ENCODE assay signal across 13 mouse cellular contexts in genomic region chr11:40835393-40835792, GRCm38 (mm10).
"Had no signal": no experiment of that assay in that cellular context is flagged by ENCODE, and none has a peak within 500 bp of the region (broad histone marks: within the 10 kb centered on the region; RNA-seq: fewer than 3 reads in every experiment).

No protein-coding gene starts in this region.

- H3K9ac ChIP-seq: kidney, embryonic 15.5 days; liver, embryonic 12.5 days; lung, embryonic 14.5 days; stomach, embryonic 15.5 days had no signal

- H3K4me1 ChIP-seq: kidney, embryonic 15.5 days; limb, embryonic 10.5 days; liver, embryonic 12.5 days; stomach, embryonic 15.5 days had no signal

- H3K4me3 ChIP-seq: kidney, embryonic 15.5 days; limb, embryonic 10.5 days; liver, embryonic 12.5 days; stomach, embryonic 15.5 days had no signal

- ATAC-seq: liver, embryonic 12.5 days; midbrain, embryonic 16.5 days had no signal

- H3K9me3 ChIP-seq: kidney, embryonic 15.5 days; limb, embryonic 10.5 days; liver, embryonic 12.5 days; stomach, embryonic 15.5 days had no signal

- DNase-seq: kidney, postnatal 36 days; lung, embryonic 14.5 days; lung, postnatal 10 days; lung, postnatal 4 days; right cerebral cortex, postnatal 14 days; thymus, adult 2 months; thymus, postnatal 25 days had no signal

- H3K27me3 ChIP-seq: kidney, embryonic 15.5 days; liver, embryonic 12.5 days; stomach, embryonic 15.5 days had no signal

- H3K27ac ChIP-seq: kidney, embryonic 15.5 days; limb, embryonic 10.5 days; liver, embryonic 12.5 days; stomach, embryonic 15.5 days had no signal

- H3K36me3 ChIP-seq: kidney, embryonic 15.5 days; limb, embryonic 10.5 days; liver, embryonic 12.5 days; stomach, embryonic 15.5 days had no signal

- H3K4me2 ChIP-seq: kidney, embryonic 15.5 days; liver, embryonic 12.5 days; lung, embryonic 14.5 days; midbrain, embryonic 11.5 days; stomach, embryonic 15.5 days had no signal
